Mouse (Mus musculus) ES-E14 (cell line): ENCODE data around the gene Vwc2l.

Source experiments
- HCFC1 ChIP-seq: IDR thresholded peaks from 2 replicates; pipeline ENCODE4 v1.6.1; 2012; ENCODE audit warnings: low read length, inconsistent platforms, borderline replicate concordance; ENCODE audit not compliant: insufficient read depth
- MAFK ChIP-seq: IDR thresholded peaks from 2 replicates; pipeline ENCODE4 v1.6.1; 2014; ENCODE audit warnings: mild to moderate bottlenecking, low read depth, low read length, inconsistent platforms; ENCODE audit not compliant: insufficient read depth

DNA sequence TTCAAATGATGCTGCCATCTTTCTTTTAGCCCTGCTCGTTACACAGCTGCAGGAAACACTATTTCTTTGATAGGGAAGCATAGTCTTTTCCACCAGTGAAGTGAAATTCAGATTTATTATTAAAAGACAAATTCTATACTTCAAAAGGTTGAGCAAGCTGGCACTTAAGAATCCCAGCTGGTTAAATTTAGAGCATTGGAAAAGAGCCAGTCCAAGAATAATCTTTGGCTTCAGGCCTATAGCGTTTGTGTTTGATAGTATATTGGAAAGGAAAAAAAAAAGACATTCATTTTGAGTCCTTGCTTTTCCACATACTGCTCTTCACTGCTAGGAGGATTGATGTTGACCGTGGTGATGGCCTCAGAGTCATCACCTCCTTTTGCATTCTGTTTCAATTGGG, 77.9 kb downstream of the Vwc2l start:
- TF ChIP-seq MAFK (no peak), HCFC1 (no peak)
